Mouse (Mus musculus) stomach, embryonic 15.5 days (tissue): ENCODE data around the gene Pbxip1. TPM values are rescaled to one million over a fixed set of nuclear protein-coding genes. Genes with fewer than 3 reads are reported as not detected.

Source experiments
- ATAC-seq: fragments of 200-750 bp; cut with Nextera tagmentation; 2 replicates; pipeline ENCODE4 v1.8.0; 2017; ENCODE audit warnings: low read depth, moderate number of reproducible peaks, moderate TSS enrichment; ENCODE audit not compliant: insufficient read depth, low FRiP score
- H3K27ac ChIP-seq: fragments of 300-500 bp; sonication (generic); 2 replicates; pipeline ENCODE4 v1.5.1; 2015; ENCODE audit warnings: mild to moderate bottlenecking, inconsistent platforms
- H3K27me3 ChIP-seq: fragments of 300-500 bp; sonication (generic); replicated peaks from 2 replicates; pipeline ENCODE4 v1.6.1; 2015; ENCODE audit warnings: inconsistent platforms
- H3K36me3 ChIP-seq: fragments of 300-500 bp; sonication (generic); 2 replicates; pipeline ENCODE4 v1.6.1; 2015; ENCODE audit warnings: inconsistent platforms
- H3K4me1 ChIP-seq: fragments of 300-500 bp; sonication (generic); 2 replicates; pipeline ENCODE4 v1.6.1; 2015; ENCODE audit warnings: inconsistent platforms
- H3K4me2 ChIP-seq: fragments of 300-500 bp; sonication (generic); 2 replicates; pipeline ENCODE4 v1.6.1; 2015; ENCODE audit warnings: mild to moderate bottlenecking, inconsistent platforms
- H3K4me3 ChIP-seq: fragments of 300-500 bp; sonication (generic); replicated peaks from 2 replicates; pipeline ENCODE4 v1.5.1; 2015; ENCODE audit warnings: inconsistent platforms
- H3K9ac ChIP-seq: fragments of 300-500 bp; sonication (generic); 2 replicates; pipeline ENCODE4 v1.6.1; 2015; ENCODE audit warnings: inconsistent platforms
- H3K9me3 ChIP-seq: fragments of 300-500 bp; sonication (generic); 2 replicates; pipeline ENCODE4 v1.6.1; 2016; ENCODE audit warnings: inconsistent platforms
- WGBS: fragments of 180-500 bp; shearing (Covaris S2); methylation state at CpG from one replicate; pipeline ENCODE4 v1.1.7; 2015; 5-methylcytosine and 5-hydroxymethylcytosine counted together
- polyA plus RNA-seq: library from polyadenylated mRNA; unstranded; fragments of >200 nt; fragmentation: Nextera tagmentation; extraction: Ambion mirVana; gene quantifications from 2 replicates; pipeline ENCODE4 v1.2.1, GENCODE M21; 2015

Pbxip1 gene
- polyA plus RNA-seq: 39.9 and 40.1 TPM in 2 replicates

- H3K4me3 ChIP-seq: peak within 1 kb of the TSS; percentile 52
- peak; percentile 81 for ATAC-seq
- H3K9ac ChIP-seq: peak within 1 kb of the TSS; percentile 40
- peak within 1 kb of the TSS; percentile 70 for H3K27ac ChIP-seq
- peaks cover 22% of the 10 kb centered on the region for H3K36me3 ChIP-seq
- peak within 1 kb of the TSS; percentile 69 for H3K4me2 ChIP-seq
- H3K9me3 ChIP-seq: no peaks in the 10 kb centered on the region
- WGBS: 5% methylated on average over 16 of the region's 16 CpGs
- H3K27me3 ChIP-seq: no peaks in the 10 kb centered on the region
- H3K4me1 ChIP-seq: peaks cover 18% of the 10 kb centered on the region
These were observed at the start of gene Pbxip1 for GRCm38 (mm10) chr3:89436176-89437113. Gene Pbxip1 (plus strand): TSS chr3:89436706.

GRCm38 (mm10) chr3:89387632-89388031, 48.9 kb upstream of the Pbxip1 start:
- Histone ChIP-seq H3K27ac (peak overlapping the region; percentile 74), H3K9me3 (no peaks in the 10 kb centered on the region), H3K36me3 (no peaks in the 10 kb centered on the region), H3K4me3 (peak overlapping the region; percentile 16; the same call in 1 of the 2 replicates), H3K27me3 (no peaks in the 10 kb centered on the region), H3K4me2 (peak overlapping the region; percentile 40), H3K9ac (no peak overlapping the region), H3K4me1 (peaks cover 65% of the 10 kb centered on the region)
- WGBS: 76% methylated on average over 11 of the region's 11 CpGs
- no peak for ATAC-seq

- 68% methylated on average over 11 of the region's 11 CpGs for WGBS
- peak overlapping the region; percentile 40; the same call in 1 of the 2 replicates for H3K4me2 ChIP-seq
- ATAC-seq: no peak
- H3K9ac ChIP-seq: no peak overlapping the region
- no peaks in the 10 kb centered on the region for H3K36me3 ChIP-seq
- H3K4me3 ChIP-seq: peak overlapping the region; percentile 16; the same call in 1 of the 2 replicates
- H3K9me3 ChIP-seq: no peaks in the 10 kb centered on the region
- peak overlapping the region; percentile 74 for H3K27ac ChIP-seq
- H3K4me1 ChIP-seq: peaks cover 65% of the 10 kb centered on the region
- H3K27me3 ChIP-seq: no peaks in the 10 kb centered on the region
These were observed 48.2 kb upstream of the Pbxip1 start for GRCm38 (mm10) chr3:89388134-89388881.

GRCm38 (mm10) chr3:89388901-89389740, 47.4 kb upstream of the Pbxip1 start:
- Histone ChIP-seq H3K27me3 (no peaks in the 10 kb centered on the region), H3K4me3 (no peak overlapping the region), H3K27ac (peak overlapping the region; percentile 98), H3K4me1 (peaks cover 63% of the 10 kb centered on the region), H3K9ac (no peak overlapping the region), H3K36me3 (no peaks in the 10 kb centered on the region), H3K9me3 (no peaks in the 10 kb centered on the region), H3K4me2 (peak overlapping the region; percentile 95; the same call in 1 of the 2 replicates)
- 44% methylated on average over 5 of the region's 6 CpGs for WGBS
- ATAC-seq: no peak

GRCm38 (mm10) chr3:89390111-89390515, 46.4 kb upstream of the Pbxip1 start:
- 37% methylated on average over 5 of the region's 5 CpGs for WGBS
- Histone ChIP-seq H3K27me3 (no peaks in the 10 kb centered on the region), H3K9ac (no peak overlapping the region), H3K4me3 (peak overlapping the region; percentile 64), H3K36me3 (no peaks in the 10 kb centered on the region), H3K4me1 (peaks cover 54% of the 10 kb centered on the region), H3K9me3 (no peaks in the 10 kb centered on the region), H3K4me2 (peak overlapping the region; percentile 95), H3K27ac (peak overlapping the region; percentile 98)
- ATAC-seq: no peak

GRCm38 (mm10) chr3:89390699-89391662, 45.5 kb upstream of the Pbxip1 start:
- peak overlapping the region; percentile 64 for H3K4me3 ChIP-seq
- H3K27ac ChIP-seq: peak overlapping the region; percentile 98
- 16% methylated on average over 19 of the region's 19 CpGs for WGBS
- no peaks in the 10 kb centered on the region for H3K9me3 ChIP-seq
- H3K4me2 ChIP-seq: peak overlapping the region; percentile 95
- no peak for ATAC-seq
- H3K4me1 ChIP-seq: peaks cover 52% of the 10 kb centered on the region
- H3K27me3 ChIP-seq: no peaks in the 10 kb centered on the region
- H3K9ac ChIP-seq: peak overlapping the region; percentile 48; the same call in 1 of the 2 replicates
- H3K36me3 ChIP-seq: no peaks in the 10 kb centered on the region

GRCm38 (mm10) chr3:89391663-89392511, 44.6 kb upstream of the Pbxip1 start:
- Histone ChIP-seq H3K27me3 (no peaks in the 10 kb centered on the region), H3K4me3 (peak overlapping the region; percentile 64), H3K4me2 (peak overlapping the region; percentile 95), H3K9ac (peak overlapping the region; percentile 48), H3K36me3 (no peaks in the 10 kb centered on the region), H3K4me1 (peaks cover 53% of the 10 kb centered on the region), H3K27ac (peak overlapping the region; percentile 98), H3K9me3 (no peaks in the 10 kb centered on the region)
- under 1% methylated on average over 55 of the region's 56 CpGs for WGBS
- ATAC-seq: peak; percentile 3; the same call in 1 of the 2 replicates

GRCm38 (mm10) chr3:89392871-89393311, 43.6 kb upstream of the Pbxip1 start:
- no peaks in the 10 kb centered on the region for H3K36me3 ChIP-seq
- peak overlapping the region; percentile 48; the same call in 1 of the 2 replicates for H3K9ac ChIP-seq
- H3K4me2 ChIP-seq: peak overlapping the region; percentile 95
- H3K27ac ChIP-seq: peak overlapping the region; percentile 98
- peaks cover 45% of the 10 kb centered on the region for H3K4me1 ChIP-seq
- H3K9me3 ChIP-seq: no peaks in the 10 kb centered on the region
- 0% methylated on average over 23 of the region's 24 CpGs for WGBS
- no peaks in the 10 kb centered on the region for H3K27me3 ChIP-seq
- peak overlapping the region; percentile 64 for H3K4me3 ChIP-seq
- ATAC-seq: no peak

- H3K9ac ChIP-seq: peak overlapping the region; percentile 45
- WGBS: under 1% methylated on average over 15 of the region's 15 CpGs
These were observed 42.9 kb upstream of the Pbxip1 start for GRCm38 (mm10) chr3:89393605-89394004.

More at GRCm38 (mm10) chr3:89393605-89394004, 42.9 kb upstream of the Pbxip1 start:
- Histone ChIP-seq H3K9me3 (no peaks in the 10 kb centered on the region), H3K27me3 (no peaks in the 10 kb centered on the region), H3K4me2 (peak overlapping the region; percentile 95), H3K4me3 (peak overlapping the region; percentile 64), H3K36me3 (no peaks in the 10 kb centered on the region), H3K27ac (peak overlapping the region; percentile 98), H3K4me1 (peaks cover 37% of the 10 kb centered on the region)
- ATAC-seq: peak; percentile 91
